Mouse (Mus musculus): ENCODE results near the gene Mc3r. TPM values are rescaled to one million over a fixed set of nuclear protein-coding genes. Genes with fewer than 3 reads are reported as not detected.

The Mc3r gene
- total RNA-seq, 2 experiments from 2014 or later, result 0.19 to 0.37 TPM

- DNase-seq (ENCODE audit: low spot score in 2 of 2), result no peak
Measured at GRCm38 (mm10) chr2:172249336-172249735, 1.0 kb downstream of the Mc3r start.

DNA sequence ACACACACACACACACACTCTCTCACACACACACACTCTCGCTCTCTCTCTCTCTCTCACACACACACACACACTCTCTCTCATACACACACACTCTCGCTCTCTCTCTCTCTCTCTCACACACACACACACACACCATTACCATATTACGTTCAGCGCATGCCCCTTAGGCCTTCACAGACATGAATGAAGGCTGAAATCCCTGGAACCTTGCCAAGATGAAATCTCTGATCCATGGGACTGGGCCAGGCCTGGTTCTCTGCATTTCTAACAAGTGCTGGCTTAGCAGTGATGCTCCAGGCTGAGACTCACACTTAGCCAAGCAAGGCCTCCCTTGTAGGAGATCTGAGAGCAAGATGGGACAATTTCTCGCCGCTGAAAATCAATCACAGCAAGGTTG is 8.1 kb downstream of the Mc3r start:
- no peak for DNase-seq (ENCODE audit: low spot score in 2 of 2)

- DNase-seq (ENCODE audit: low spot score in 2 of 2), result peak in 1 of 2 experiments; percentile 25
Measured at GRCm38 (mm10) chr2:172256956-172257355, 8.7 kb downstream of the Mc3r start.

DNA sequence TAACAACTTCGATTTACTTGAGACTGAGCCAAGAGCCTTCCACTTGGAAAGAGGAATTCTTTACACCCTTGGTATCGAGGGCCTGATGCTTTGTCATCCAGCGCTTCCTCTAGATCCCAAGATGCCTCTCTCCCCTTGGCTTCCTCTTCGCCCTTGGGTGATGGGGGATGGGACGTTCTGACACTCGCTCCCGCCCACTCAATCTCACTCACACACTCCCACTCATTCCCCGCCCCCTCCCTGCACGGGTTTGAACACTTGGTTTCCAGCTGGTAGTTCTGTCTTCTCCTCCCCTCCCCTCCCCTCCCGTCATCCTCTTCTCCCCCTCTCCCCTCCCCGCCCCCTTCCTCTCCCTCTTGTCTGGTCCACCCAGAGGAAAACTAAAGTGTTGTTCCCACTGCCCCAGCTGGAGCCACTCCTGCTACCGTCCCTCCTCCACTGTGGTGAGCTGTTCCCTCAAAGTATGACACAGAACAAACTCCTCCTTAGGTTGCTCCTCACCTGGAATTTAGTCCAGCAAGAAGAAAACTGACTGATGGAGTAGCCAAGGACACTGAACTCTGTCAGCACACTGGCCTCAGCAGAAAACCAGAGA is 9.3 kb downstream of the Mc3r start:
- no peak for DNase-seq (ENCODE audit: low spot score in 2 of 2)

- DNase-seq (ENCODE audit: low spot score in 2 of 2), result no peak
Measured at GRCm38 (mm10) chr2:172260064-172260463, 11.8 kb downstream of the Mc3r start.

GRCm38 (mm10) chr2:172261441-172261840 is 13.1 kb downstream of the Mc3r start:
- no peak for DNase-seq (ENCODE audit: low spot score in 2 of 2)

DNA sequence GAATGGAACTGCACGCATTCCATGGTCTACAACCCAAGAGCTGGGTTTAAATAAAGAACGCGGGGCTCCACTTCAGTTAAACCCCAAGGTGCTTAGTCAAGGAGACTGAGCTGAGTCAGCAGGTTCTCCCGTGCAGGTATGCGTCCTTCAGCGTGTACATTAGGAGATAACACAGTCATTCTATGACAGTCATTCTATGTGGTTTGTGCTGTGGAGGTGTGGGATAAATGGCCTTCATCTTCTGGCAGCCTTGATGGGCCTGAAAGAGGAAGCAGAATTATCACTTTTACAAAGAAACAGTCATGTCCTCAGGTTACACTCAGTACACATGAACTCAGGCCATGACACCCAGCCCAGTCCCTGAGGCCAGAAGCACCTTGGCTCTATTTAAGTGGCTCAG is 14.9 kb downstream of the Mc3r start:
- no peak for DNase-seq (ENCODE audit: low spot score in 2 of 2)

- no peak for DNase-seq (ENCODE audit: low spot score in 2 of 2)
Measured at GRCm38 (mm10) chr2:172269907-172270306, 21.6 kb downstream of the Mc3r start.

DNA sequence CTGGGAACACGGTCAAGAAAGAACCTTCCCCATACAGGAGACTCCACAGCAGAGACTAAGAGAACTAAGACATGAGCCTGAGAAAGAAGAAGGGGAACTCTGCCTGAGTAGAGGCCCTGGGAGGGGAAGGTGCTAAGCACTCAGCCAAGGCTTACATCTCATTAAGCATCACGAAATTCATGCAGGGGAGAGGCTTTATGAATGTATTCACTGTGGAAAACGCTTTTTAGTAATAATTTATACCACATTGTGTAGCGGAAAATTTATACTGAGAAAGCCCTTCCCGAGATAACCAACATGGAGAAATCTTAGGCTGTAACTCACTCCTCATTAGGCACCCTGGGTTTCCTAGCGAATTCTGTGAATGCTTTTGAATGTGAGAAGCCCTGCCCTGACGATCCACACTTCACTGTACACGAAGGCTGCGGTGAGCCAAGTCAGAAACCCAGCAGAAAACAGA is 22.2 kb downstream of the Mc3r start:
- no peak for DNase-seq (ENCODE audit: low spot score in 2 of 2)

- DNase-seq (ENCODE audit: low spot score in 2 of 2), result no peak
Measured at GRCm38 (mm10) chr2:172270974-172271697, 22.8 kb downstream of the Mc3r start.

- no peak for DNase-seq (ENCODE audit: low spot score in 2 of 2)
Measured at GRCm38 (mm10) chr2:172274662-172275061, 26.4 kb downstream of the Mc3r start.

GRCm38 (mm10) chr2:172276155-172276554 is 27.9 kb downstream of the Mc3r start:
- DNase-seq (ENCODE audit: low spot score in 2 of 2), result no peak

DNA sequence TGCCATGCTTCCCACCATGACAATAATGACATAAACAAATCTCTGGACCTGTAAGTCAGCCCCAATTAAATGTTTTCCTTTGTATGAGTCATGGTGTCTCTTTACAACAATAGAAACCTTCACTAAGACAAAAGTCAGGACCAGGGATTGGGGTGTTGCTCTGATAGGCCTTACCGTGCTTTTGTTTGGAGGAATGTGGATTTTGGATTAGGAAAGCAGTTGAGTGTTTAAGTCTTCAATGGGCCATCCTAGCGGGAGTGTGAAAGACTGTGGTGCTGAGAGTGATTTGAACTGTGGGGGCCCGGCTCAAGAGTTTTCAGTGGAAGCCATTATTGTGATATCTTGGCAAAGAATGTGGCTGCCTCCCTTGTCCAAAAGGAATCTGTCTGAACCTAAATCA is 30.7 kb downstream of the Mc3r start:
- DNase-seq (ENCODE audit: low spot score in 2 of 2), result no peak

GRCm38 (mm10) chr2:172282071-172282710 is 33.9 kb downstream of the Mc3r start:
- peak; percentile 58 to 75 for DNase-seq (ENCODE audit: low spot score in 2 of 2)

GRCm38 (mm10) chr2:172287715-172288114 is 39.4 kb downstream of the Mc3r start:
- DNase-seq (ENCODE audit: low spot score in 2 of 2), result no peak

DNA sequence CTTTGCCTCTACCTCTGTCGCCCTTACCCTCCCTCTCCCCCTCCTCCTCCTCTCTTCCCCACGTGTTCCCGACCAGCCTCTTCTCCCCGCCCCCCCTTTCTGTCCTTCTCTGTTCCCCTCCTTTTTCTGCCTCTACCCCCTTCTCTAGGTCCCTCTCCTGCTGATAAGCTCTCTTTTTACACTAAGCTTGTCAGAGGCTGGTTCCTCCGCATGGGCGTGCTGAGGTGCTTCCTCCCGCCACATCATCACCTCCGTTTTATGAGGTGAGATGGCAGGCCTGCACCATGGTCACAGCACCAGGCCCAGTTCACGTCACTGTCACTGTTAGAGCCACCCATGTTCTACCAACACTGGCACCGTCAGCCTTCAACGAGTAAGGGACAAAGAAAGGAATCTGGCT is 40.7 kb downstream of the Mc3r start:
- DNase-seq (ENCODE audit: low spot score in 2 of 2), result no peak

GRCm38 (mm10) chr2:172289632-172290031 is 41.3 kb downstream of the Mc3r start:
- no peak for DNase-seq (ENCODE audit: low spot score in 2 of 2)

DNA sequence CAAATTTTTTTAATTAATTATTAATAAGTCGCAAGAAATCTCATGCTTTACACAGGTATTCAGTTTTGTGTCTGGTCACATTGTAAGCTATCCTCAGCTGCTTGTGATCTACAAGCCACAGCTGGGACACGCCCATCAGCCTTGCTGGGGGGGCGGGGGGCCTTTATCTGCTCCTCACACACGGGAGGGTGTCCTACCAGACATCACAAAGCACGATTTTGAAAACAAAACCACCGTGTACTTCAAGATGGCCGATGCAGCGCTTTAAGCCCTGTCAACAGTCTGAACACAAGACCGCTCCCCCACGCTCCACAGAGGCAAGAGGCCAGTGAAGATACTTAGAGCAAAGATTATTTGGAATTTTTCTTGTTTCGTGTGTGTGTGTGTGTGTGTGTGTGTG is 42.2 kb downstream of the Mc3r start:
- no peak for DNase-seq (ENCODE audit: low spot score in 2 of 2)

DNA sequence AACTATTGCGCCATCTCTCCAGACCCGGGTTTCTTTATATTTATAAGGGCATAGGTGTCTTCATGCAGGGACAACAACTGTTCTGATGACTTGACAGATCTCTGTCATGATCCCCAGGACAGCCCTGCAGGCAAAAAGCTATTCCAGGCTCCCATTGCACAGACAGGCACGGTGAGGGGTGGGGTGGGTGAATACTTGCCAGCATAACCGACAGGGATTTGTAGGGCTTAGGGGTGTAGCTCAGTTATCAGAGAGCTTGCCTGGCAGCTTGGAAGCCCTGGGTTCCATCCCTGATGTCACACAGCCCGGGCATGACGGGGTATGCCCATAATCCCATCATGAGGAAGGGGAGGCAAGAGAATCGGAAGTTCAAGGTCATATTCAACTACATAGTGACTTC is 42.7 kb downstream of the Mc3r start:
- no peak for DNase-seq (ENCODE audit: low spot score in 2 of 2)

GRCm38 (mm10) chr2:172291755-172292524 is 43.6 kb downstream of the Mc3r start:
- no peak for DNase-seq (ENCODE audit: low spot score in 2 of 2)

GRCm38 (mm10) chr2:172292525-172293405 is 44.5 kb downstream of the Mc3r start:
- no peak for DNase-seq (ENCODE audit: low spot score in 2 of 2)
